Mouse (Mus musculus) ZHBTc4 (cell line): ENCODE data around the gene Frem2.

Experiments used
- DNase-seq: peaks from one replicate; pipeline ENCODE4 v3.0.0-alpha.2; 2011; ENCODE audit warnings: low read depth, low spot score

Frem2 gene

DNA sequence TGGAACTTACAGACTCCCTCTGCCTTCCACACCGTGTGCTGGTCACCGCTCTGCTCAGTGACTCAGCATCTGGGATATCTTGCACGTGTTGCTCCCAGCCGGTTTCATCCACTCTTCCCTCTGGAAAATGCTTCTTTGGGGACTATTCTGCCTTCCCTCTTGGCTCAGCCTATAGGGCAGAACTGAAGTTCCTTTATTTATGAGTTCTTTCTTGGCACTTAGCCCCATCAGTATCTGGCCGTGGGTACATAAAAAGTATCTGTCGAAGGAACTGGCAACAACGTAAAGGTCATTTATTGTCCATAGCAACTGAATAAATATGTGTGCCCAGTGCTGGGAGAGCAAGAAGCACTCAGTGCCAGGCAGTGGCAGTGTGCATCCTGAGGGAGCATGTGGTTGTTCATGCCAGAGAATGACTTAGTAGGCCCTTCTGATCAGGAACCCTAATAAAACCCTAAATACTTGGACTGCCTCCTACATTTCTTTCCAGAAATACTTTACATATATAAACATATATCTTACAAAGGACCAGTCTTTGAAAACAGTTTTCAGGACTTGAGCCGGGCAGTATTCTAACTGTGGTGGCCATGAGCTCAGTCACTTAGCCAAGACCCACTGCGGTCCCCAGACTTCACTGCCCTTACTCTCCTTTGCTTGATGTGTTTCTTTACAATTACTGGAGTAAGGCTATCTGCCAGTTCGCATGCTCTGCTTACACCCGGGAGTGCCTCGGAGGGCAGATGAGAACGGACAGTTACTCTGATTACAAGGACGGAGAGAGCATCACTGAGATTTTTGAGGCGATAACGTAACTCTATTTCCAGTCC lies 99.6 kb downstream of the Frem2 start:
- no peak for DNase-seq

DNA sequence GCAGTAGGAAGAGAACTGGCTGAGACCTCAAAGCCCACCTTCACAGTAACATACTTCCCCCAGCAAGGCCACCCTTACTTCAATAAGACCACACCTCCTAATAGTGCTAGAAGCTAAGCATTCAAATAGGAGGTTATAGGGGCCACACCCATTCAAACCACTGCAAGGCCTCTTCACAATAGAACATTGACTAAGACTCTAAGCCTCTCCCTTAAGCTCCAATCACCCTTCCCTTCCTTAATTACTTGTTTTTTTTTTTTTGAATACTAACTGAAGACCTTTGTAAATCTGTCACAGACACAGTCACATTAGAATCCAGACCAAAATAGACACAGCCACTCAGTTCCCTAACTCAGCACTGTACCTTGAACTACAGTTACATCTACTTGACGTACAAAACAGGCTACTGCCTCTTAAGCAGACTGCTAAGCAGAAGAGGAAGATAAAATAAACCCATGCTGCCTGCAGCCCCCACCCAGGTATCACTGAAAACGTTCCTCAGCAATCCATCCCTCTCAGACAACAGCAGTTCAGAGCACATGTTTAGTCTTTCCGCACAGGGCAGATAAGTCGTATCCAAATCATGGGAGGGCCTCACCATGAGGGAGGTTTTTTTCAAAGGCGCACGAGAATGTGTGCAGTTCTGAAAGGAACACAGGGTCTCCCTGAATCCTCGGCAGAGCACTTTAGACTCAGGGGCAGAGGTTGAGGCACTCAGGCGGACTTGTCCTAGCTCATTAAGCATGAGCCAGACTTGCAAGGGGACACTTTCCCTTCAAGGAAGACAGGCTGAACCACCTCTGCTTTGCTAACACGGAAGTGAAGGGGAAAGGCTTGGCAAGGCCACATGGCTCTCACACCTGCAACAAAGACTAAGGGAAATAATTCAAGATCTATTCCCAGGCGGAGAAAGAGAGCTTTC lies 101.9 kb downstream of the Frem2 start:
- peak; percentile 65 for DNase-seq

DNA sequence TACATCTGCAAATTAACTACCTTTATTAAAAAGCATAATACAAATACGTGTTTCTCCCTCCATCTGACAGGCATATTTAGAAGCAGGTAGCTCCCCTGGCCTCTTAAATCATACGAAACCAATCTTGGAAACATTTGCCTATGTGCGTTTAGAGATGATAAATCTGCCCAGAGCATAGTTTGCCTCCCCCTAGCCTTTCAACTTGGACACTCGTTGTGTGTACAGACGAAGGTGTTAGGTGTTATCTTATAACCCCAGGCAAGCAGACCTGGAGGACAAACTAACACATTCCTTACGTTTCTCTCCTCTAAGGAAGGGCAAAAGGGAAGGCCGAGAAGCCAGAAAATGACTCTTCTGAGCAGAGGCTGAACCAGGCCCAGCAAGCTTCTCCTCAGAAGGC lies 104.5 kb downstream of the Frem2 start:
- DNase-seq, result no peak

DNA sequence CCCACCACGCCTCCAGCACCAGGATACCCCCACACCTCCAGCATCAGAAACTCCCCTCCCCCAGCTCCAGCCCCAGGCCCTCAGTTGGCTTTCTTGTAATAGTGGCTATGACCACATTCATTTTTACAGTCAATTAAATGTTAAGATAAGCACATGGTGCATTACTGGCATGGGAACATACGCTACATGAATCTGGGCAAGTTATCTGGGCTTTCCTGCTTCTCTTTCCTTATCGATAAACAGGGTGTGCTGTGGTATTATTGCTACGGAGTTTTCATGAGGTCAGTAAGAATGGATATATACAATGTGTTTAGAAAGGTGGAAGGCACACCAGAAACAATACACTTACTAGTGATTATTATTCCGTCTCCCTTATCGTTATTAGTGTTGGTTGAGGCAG lies 125.1 kb downstream of the Frem2 start:
- DNase-seq, result no peak

DNA sequence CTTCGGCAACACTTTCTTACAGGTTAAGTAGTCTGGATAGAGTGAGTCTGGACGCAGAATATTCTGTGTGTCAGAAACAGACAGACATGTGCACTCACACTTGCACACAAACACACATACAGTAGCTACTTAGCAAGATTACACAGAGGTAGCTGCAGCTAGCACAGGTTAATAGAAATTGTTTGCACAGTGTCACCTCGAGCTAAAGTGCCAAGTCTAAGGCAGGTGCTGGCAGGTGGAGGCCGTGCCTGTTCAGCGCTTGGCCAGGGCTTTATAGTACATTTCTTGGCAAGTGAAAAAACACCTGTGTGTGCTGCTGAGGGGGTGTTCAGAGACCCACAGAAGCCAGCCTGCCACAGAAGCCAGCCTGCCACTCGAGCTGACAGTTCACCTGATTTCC lies 126.8 kb downstream of the Frem2 start:
- no peak for DNase-seq

DNA sequence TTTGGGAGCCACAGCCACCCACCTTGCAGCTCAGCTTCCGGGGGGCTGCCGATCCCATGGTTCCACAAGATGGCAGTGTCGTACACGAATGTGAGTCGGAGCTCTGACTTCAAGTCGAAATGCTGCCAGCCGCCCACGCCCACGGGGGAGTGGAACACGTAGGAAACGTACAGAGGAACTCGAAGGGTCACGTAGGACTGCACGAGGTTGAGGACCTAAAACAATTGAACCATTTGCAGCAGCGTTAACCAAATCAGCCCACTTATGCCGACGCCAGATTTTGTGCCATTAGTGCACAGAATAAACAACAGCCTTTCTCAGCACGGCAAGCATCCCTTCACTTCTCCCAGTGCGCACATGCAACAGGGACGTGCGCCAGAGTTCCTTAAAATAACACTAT lies 131.4 kb downstream of the Frem2 start:
- DNase-seq, result peak; percentile 84

DNA sequence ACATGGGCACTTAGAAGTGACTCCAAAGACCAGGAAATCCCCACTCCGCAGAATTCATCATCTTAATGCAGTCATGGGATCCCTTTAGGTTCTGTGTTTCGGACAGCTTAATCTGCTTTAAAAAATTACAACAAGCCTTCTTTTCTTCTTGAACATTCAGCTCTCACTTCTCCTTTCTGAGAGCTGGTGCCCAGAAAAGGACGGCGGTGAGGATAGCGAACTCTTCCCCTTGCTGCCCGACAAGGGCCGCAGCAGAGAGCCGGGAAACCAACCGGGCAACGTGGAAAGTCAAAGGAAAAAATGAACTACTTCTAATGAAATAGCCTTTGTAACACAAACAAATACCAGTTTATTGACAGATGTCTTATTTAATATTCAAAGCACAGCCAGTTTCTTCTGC lies 134.4 kb downstream of the Frem2 start:
- no peak for DNase-seq

DNA sequence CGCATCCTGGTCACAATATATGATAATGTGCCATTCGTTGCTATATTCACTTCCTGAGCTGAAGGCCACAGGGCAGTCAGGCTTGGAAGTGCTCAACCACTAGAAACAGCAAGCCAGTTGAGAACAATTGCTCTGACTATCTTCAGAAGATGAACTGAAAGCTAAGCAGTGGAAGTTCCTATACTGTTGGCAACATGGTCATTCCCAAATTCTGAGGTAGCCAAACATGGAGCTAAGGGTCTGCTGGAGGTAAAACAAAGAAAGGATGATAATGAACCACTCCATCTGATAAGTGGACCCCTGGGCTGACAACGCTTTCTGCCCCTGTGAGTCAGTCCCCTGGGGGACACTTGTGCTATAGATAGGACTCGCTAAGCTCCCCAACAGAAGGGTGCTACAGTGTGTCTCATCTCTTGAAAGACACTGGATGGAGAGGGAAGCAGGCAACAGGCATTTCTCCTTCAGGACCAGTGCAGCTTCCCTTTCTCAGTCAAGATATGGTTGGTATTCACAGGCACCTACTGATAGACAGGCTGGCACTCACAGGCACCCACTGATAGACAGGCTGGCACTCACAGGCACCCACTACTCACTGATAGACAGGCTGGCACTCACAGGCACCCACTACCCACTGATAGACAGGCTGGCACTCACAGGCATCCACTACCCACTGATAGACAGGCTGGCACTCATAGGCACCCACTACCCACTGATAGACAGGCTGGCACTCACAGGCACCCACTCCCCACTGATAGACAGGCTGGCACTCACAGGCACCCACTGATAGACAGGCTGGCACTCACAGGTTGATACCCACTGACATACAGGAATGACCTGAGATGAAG lies 142.7 kb downstream of the Frem2 start:
- DNase-seq, result no peak

DNA sequence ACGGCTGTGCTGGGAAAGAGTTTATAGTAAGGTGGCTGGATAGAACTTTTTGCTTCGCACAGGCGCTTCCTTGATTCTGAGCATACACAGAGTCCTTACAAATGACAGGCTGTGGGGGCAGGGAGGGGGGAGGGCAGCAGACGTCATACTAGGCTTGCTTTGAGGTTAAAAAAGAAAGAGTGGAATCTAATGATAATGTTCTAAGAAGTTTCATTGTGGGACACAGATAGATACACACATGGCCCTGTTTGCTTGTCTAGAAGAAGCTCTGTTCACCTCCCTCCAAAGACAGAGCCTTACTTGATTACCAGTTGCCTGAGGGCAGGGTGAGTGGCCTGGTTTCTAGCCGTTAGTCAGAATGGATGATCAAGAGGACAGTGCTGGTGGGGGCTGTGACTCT lies 144.1 kb downstream of the Frem2 start:
- DNase-seq, result no peak

DNA sequence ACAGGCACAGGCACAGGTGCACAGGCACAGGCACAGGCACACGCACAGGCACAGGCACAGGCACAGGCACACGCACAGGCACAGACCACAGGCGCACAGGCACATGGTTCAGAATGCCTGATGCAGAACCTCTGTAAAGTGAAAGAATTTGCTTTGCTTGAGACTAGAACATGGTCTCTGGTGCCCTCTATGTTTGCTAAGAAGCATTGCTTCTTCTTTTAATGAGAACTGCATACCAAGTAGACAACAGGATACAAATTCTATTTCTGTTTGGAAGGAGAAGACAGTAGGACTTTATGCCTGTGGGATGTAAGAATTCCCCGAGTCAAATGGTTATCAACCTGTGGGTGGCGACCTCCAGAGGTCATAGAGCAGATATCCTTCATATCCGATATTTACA lies 154.7 kb downstream of the Frem2 start:
- DNase-seq, result peak; percentile 45

DNA sequence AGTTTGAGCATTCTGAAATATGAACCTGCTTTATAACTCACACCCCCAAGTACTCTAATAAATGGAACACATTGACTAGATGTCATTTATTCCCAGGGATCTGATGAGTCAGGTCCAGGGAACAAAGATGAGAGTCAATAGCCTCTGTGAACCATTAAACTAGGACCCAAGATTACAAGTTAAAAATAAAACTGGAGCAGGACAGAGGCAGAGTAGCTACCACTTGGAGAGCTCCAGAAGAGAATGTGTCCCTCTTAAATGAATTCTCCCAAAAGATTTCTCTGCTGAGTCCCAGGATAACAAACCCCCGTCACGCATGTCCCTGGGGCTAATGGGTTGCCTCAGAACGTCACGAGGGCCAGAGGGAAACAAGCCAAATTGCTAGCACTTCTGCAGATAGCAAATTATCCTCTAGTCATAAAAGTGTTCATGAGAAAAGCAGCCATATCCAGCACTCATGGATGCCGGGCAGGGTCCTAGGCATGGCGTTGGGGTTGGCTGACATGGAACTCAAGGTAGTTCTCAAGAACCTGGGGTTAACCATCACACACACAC lies 158.7 kb downstream of the Frem2 start:
- no peak for DNase-seq

DNA sequence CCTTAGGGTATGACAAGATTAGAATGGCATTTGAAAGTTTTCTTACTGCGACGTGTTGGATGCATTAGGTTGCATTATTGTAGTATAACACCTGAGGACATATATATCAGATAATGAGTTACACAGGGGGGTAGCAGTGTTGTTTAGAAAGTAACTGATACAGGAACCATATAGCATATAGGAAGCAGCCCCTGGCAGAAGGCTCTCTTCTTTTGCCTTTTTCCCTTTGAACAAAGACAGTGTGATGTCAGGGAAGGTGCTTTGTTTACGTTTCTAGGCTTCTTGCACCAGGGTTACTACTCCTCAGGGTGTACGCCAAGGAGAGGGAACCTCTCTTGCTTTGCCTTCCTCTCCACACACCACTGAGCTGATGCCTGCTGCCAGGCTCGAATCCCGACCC lies 168.8 kb downstream of the Frem2 start, which contains the start of gene Stoml3:
TSS of gene Stoml3 (plus strand) at position 301 of the 400 bp plus-strand sequence.
- no peak for DNase-seq

DNA sequence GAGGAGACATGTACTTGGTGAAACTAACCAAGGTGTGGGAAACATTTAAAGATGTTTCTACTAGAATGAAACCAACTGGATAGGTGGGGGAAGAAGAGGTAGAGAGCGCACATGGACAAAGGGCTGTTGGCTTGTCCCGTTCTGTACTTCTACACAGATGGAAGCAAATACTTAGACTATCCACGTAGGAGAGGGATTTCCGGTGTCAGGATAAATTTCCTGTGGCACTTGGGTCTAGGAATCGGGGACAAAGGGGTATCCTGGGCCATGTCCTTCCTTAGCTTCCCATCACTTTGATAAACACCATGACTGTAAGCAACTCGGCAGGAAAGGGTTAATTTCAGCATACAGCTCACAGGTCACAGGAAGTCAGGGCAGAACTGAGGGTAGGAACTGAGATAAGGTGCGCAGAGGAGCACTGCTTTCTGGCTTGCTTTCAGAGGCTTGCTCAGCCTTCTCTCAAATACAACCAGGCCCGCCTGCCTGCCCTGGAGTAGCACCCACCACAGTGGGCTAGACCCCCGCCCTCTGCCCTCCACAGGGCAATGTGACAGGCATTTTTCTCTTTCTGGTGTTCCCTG lies 170.1 kb downstream of the Frem2 start:
- no peak for DNase-seq

DNA sequence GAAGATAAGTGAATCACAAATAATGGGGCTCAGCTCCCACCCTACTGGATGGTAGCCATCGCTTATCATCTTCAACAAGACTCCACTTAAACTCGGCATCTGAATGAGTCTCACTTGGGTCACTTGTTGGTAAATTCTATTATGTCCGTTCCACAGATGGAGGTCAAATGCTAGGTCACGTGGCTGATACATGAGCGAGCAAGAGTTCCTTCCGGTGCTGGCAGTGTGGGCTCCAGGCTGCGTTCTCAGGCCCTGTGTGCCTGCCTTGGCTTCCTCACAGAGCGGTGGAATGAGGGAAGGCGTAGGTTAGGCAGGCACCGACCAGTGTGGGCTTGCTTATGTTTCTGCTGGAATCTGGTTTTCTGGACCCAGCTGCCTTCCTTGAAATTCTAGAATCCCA lies 170.6 kb downstream of the Frem2 start:
- no peak for DNase-seq

DNA sequence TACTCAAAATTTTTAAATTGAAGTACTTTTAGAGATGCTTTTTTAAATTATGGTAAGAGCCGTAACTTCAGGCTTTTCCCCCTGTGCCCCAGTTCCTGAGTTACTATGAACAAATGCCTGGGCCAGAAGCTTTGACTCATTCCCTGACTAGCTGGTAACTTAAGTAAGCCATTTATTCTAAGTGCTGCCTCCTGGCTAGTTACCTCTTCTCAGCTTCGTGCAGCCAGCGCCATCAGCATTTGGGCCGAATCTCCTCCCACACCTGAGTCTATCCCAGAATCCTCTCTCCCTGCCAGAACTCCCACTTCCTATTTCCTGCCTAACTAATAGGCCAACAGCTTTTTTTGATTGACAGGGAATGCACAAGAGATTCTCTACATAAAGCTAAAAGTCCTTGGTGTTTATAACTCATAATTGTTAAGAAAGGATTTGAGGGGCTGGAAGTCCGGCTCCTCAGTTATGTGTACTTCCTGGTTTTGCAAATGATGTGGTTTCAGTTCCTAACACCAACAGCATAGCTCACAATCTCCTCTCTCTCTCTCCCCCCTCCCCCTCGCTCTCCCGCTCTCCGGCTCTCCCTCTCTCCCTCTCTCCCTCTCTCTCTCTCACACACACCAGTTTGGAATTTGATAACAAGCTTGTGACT lies 173.6 kb downstream of the Frem2 start:
- no peak for DNase-seq

DNA sequence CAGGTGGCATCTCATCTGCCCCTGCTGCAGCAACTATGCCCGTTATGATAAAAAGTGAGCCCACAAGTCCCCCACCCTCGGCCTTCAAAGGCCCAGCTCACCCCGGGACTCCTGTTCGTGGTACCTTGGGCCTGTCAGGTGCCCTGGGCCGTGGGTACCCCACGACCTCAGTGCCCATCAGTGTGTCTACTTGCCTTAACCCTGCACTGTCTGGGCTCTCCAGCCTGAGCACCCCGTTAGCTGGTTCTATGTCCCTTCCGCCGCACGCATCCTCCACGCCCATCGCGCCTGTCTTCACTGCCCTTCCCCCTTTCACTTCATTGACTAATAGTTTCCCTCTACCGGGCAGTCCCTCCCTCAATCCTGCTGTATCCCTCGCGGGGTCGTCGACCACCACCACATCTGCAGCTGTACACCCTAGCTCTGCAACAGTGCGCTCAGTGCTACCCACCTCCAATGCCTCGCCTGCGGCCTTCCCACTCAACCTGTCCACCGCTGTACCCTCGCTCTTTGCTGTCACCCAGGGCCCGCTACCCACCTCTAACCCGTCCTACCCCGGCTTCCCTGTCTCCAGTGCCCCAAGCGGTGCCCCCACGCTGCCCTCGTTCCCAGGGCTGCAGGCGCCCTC lies 178.6 kb downstream of the Frem2 start:
- DNase-seq, result no peak

DNA sequence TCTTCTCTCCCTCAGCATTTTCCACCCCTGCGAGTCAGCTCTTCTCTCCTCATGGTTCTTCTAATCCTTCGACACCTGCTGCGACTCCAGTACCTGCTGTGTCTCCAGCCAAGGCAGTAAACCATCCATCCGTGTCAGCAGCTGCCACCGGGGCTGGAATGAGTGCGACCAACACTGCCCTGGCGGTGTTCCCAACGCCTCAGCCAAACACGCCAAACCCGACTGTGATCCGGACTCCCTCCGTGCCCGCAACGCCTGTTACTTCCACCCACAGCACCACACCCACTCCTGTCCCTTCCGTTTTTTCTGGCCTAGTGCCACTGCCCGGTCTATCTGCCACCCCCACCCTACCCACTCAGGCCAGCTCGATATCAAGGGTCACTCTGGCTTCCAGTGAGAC lies 179.7 kb downstream of the Frem2 start:
- DNase-seq, result no peak

DNA sequence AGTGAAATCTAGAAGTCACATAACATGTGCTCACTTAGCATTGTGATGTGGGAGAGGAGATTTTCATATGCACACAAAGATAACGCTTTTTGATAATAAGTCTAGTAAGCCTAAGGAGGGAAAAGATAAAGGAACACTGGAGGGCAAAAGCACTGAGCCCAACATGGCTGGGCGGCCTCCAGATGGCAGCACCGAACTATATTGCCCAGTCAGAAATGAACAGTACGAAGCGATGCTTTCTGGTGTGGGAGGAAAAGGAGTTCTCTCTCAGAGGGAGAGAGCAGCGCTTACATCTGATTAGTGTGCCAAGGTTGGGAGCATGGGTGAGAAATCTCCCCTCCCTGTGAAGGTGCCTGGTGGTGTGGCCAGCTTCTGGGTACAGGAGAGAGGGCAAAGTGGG lies 181.3 kb downstream of the Frem2 start:
- peak; percentile 42 for DNase-seq

DNA sequence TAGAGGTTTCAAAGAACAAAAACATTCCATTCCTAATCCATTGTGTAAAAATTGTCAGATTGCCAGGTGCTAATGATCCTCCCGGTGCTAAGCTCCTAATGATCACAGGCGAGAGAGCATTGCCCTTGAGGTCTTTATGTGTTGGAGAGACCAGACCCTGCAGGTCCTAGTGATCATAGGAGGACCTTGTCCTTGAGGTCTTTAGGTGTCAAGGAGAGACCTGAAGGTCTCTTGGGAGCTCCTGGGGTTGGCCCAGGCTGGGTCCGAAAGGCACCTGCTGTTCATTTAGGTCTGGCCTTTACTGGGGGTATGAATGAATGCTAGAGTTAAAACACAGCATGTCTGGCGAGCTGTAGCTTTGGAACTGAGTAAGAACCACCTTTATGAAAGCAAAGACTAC lies 183.0 kb downstream of the Frem2 start:
- DNase-seq, result no peak

DNA sequence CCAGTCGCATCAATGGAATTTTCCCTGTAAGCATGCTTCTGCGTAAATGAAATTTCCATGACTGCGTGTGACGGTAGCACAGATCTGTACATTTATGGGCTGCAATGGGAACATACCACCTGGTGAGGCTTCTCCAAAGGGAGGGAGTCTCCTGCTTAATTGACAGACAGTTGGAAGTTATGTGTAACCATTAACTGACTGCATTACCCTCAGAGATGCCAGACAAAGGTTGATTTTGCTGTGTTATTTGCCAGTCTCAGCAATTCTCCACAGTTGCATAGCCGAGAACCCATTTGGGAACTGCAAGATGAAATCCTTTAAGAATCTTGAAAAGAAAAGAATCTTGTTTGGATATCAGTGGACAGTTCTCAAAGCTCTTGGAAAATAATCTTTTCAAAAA lies 185.1 kb downstream of the Frem2 start:
- DNase-seq, result no peak
